Mouse (Mus musculus) bone marrow, adult 2 months (tissue): ENCODE measurements around the gene Men1. TPM values are rescaled to one million over a fixed set of nuclear protein-coding genes. Genes with fewer than 3 reads are reported as not detected.
"Not testable (repeated sequence)": the region's sequence is repeated elsewhere in the genome, so short reads cannot be mapped to it uniquely, and the experiment has no call there.

Experiments used
- H3K27ac ChIP-seq: fragments of 200-500 bp; 2 replicates; pipeline ENCODE4 v1.5.1; 2012; ENCODE audit warnings: low read depth, mild to moderate bottlenecking, control low read depth, inconsistent platforms, low read length; ENCODE audit not compliant: control insufficient read depth, poor library complexity, insufficient read depth
- H3K4me1 ChIP-seq: fragments of 200-500 bp; 2 replicates; pipeline ENCODE4 v1.6.1; 2011; ENCODE audit warnings: low read length; ENCODE audit not compliant: control insufficient read depth, insufficient read depth
- H3K4me3 ChIP-seq: fragments of 200-500 bp; replicated peaks from 2 replicates; pipeline ENCODE3; 2011; ENCODE audit warnings: mild to moderate bottlenecking, low read depth, low read length, control low read depth; ENCODE audit not compliant: control insufficient read depth
- CTCF ChIP-seq: fragments of 200-500 bp; IDR thresholded peaks from 2 replicates; pipeline ENCODE4 v1.5.1; 2011; ENCODE audit warnings: low read length, control low read depth; ENCODE audit not compliant: control insufficient read depth, insufficient read depth
- POLR2A ChIP-seq: fragments of 200-500 bp; IDR thresholded peaks from 2 replicates; pipeline ENCODE4 v1.6.1; 2011; ENCODE audit warnings: low read depth, mild to moderate bottlenecking, control low read depth, low read length, borderline replicate concordance; ENCODE audit not compliant: control insufficient read depth
- whole genome bisulfite sequencing: fragments of 180-500 bp; shearing (Covaris S2); methylation state at CpG from one replicate; pipeline ENCODE4 v1.1.7; 2018; 5-methylcytosine and 5-hydroxymethylcytosine counted together
- polyA plus RNA-seq: library from polyadenylated mRNA; stranded (reverse); fragments of >200 nt; gene quantifications from 2 replicates; pipeline ENCODE4 v1.2.4, GENCODE M21; 2011; ENCODE audit warnings: low replicate concordance; ENCODE audit not compliant: missing spikeins, insufficient read depth, insufficient read length

Men1 gene
- polyA plus RNA-seq = 17.7 and 33.1 TPM in 2 replicates

DNA sequence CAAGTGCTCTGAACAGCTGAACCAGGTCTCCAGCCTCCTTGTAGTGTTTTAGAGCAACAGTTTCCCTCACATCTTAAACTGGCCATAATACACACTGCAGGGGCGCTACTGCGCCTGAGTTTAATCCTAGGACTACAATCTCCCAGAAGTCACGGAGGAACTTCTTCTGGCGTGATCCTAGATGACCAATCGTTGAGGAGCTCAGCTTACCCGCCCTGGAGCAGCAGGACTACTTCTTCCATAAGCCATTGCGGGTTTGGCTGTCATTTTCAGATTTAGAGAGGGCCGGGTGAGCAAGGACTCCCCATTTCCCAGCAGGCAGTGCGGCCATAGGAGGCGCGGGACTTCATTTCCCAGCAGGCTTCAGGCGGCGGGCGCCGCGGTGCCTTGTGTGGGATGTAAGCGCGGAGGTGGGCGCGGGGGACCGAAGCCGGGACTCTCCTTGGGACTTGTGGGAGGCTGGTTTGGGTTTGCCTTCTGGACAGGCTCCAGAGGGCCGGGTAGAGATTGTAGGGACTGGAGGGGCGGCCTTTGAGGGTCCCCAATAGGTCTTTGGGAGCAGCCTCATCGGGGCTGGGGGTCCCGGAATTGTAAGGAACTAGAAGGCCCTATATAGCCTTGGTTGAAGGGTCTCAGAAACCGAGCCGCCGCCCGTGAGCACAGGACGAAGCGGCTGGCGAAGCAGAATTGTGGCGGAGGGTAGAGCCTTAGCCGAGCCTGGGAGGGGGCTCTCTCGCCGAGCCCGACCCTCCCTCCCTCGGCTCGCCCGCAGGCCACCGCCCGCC lies at the start of gene Men1:
Men1 (plus strand) TSS at position 307 of the 785 bp plus-strand sequence.
- TF ChIP-seq CTCF (no peak), POLR2A (peak; percentile 35; the same call in 1 of the 2 replicates)
- peaks cover 2% of the 10 kb centered on the region; the same call in 1 of the 2 replicates for H3K4me1 ChIP-seq
- peak within 1 kb of the TSS; percentile 65 for H3K27ac ChIP-seq
- peak within 1 kb of the TSS; percentile 73 for H3K4me3 ChIP-seq
- WGBS = under 1% methylated on average over 43 of the region's 43 CpGs

- TF ChIP-seq POLR2A (no peak), CTCF (no peak)
- H3K27ac ChIP-seq = peak overlapping the region; percentile 5
- H3K4me3 ChIP-seq = no peak overlapping the region
- 71% methylated on average over 8 of the region's 8 CpGs for WGBS
- H3K4me1 ChIP-seq = peaks cover 1% of the 10 kb centered on the region
These were observed 49.6 kb upstream of the Men1 start for GRCm38 (mm10) chr19:6285226-6285625.

DNA sequence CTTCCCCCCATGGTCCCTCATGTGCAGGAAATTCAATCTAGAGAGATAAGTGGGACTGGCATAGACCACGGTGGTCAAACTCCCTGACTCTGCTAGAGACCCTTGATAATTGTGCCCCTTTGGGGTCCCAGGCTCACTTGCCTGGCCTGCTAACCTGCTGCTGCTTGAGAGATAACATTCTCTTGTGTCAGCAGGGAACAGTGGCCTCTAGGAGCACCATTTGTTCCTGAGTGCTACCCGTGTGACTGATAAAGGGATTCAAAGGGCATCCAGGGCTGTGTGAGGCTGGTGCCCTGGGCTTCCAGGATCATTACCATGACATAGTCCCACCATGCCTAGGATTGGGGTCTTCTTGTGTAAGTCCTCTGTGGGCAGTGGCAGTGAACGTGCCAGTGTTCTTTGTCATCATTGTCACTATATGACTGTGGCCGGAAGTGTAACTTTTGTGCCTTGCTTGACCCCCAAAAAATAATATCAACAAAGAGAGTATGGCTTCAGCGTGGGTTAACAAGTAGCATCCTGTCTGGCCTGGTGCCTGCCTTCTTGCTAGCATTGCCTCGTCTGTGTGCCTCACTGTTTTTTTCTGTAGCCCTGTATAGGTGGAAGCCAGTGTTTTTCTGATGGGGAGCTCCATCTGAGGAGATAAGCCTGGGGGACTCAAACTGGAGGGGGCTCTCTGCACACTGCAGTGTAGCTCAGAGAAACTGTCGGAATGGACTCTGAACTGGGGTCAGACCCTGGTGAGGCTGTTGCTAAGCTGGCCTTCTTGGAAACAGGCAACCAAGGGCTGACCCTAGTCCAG lies 48.9 kb upstream of the Men1 start:
- Histone ChIP-seq H3K4me3 (no peak overlapping the region), H3K27ac (peak overlapping the region; percentile 5), H3K4me1 (no peaks in the 10 kb centered on the region; the same call in 1 of the 2 replicates)
- 66% methylated on average over 7 of the region's 7 CpGs for WGBS
- TF ChIP-seq POLR2A = no peak

GRCm38 (mm10) chr19:6286434-6287401 lies 48.1 kb upstream of the Men1 start:
- 84% methylated on average over 19 of the region's 19 CpGs for WGBS
- no peaks in the 10 kb centered on the region; the same call in 1 of the 2 replicates for H3K4me1 ChIP-seq
- H3K27ac ChIP-seq = no peak overlapping the region
- no peak overlapping the region for H3K4me3 ChIP-seq
- TF ChIP-seq CTCF (no peak), POLR2A (no peak)

DNA sequence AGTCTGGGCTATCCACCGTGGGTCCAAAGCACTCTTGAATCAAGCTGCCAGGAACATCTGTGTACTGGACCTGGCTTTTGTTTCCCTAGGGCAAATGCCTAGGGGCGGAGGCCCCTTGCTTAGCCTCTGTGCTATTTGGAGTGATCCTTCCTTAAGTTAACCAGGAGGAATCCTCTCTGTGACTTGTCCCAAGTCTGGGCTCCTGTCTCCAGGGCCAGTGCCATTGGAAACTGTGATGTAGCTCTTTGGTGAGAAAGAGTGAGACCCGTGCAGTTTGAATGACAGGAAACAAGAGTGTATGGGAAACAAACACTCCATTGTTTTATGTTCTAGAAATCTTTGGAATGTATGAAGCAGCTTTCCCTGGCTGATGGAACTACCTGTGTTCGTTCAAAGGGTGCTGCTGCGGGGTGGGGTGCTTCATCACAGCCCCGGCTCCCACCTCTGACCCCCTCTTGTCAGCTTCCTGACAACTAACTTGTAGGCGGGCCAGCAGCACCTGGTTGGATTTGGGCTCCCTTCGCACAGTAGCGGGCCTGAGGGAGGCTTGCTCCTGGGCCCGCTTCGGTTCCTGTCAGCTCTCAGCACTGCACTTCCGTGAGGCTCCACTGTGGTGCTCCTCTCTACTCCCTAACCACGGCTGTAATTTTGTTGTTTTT lies 46.4 kb upstream of the Men1 start:
- 73% methylated on average over 13 of the region's 13 CpGs for WGBS
- TF ChIP-seq CTCF (no peak), POLR2A (no peak)
- Histone ChIP-seq H3K27ac (no peak overlapping the region), H3K4me3 (no peak overlapping the region), H3K4me1 (no peaks in the 10 kb centered on the region; the same call in 1 of the 2 replicates)

DNA sequence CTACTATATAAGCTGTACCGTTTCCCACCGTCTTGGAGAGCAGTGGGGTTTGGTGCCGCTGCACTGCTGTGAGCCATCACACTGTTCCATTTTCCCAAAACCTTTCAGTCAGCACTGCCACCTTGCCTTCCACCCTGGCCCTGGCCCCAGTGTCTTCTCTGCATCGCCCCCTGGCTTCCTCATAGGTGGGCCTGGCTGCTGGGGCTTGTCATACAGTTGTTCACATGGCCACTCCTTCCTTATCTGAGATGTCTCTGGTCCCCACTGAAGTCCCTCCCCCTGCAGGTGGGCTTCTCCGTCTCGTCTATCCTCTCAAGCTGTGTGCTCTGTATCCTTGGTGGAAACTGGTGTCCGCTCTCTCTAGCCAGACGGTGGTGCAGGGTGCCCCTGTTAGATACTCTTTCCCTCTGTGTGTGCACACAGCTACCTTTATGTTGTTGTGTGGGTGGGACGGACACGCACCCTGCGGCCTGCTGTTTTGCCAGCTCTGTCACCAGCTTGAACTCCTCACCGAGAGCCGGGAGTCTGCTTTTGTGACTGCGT lies 45.0 kb upstream of the Men1 start:
- 86% methylated on average over 14 of the region's 14 CpGs for WGBS
- Histone ChIP-seq H3K27ac (no peak overlapping the region), H3K4me1 (no peaks in the 10 kb centered on the region; the same call in 1 of the 2 replicates), H3K4me3 (no peak overlapping the region)
- no peak for TF ChIP-seq POLR2A
- no peak for TF ChIP-seq CTCF

- WGBS = 90% methylated on average over 5 of the region's 6 CpGs
- not testable (repeated sequence) for H3K27ac ChIP-seq, H3K4me1 ChIP-seq, H3K4me3 ChIP-seq
These were observed 44.1 kb upstream of the Men1 start for GRCm38 (mm10) chr19:6290720-6291116.
